Mouse (Mus musculus) erythroblast, embryonic 14.5 days (primary cell): ENCODE measurements around the gene Dcaf5.

Experiments
- GATA1 ChIP-seq: IDR thresholded peaks from 2 replicates; pipeline ENCODE4 v1.6.1; 2012; ENCODE audit warnings: low read length, inconsistent platforms, mixed read lengths
- TAL1 ChIP-seq: IDR thresholded peaks from 3 replicates; pipeline ENCODE4 v1.6.1; 2012; ENCODE audit warnings: low read length, inconsistent platforms, mixed read lengths

- TF ChIP-seq TAL1, result no peak
- TF ChIP-seq GATA1, result no peak
These were observed 63.5 kb downstream of the Dcaf5 start for GRCm38 (mm10) chr12:80372946-80373345.
